Mouse (Mus musculus): ENCODE results near the gene Steap2. TPM values are rescaled to one million over a fixed set of nuclear protein-coding genes. Genes with fewer than 3 reads are reported as not detected.

Steap2 gene
- total and polyA plus RNA-seq, 3 experiments: not detected

GRCm38 (mm10) chr5:5732208-5732607 is 37.8 kb upstream of the Steap2 start:
- no peaks in the 10 kb centered on the region for H3K4me1 ChIP-seq (ENCODE audit: control insufficient read depth in 1 of 2, insufficient read depth in 2 of 2, low read length in 2 of 2)
- H3K36me3 ChIP-seq (ENCODE audit: control insufficient read depth in 1 of 2, insufficient read depth in 2 of 2, low read length in 2 of 2): no peaks in the 10 kb centered on the region
- no peaks in the 10 kb centered on the region for H3K27me3 ChIP-seq (ENCODE audit: control insufficient read depth in 1 of 2, insufficient read depth in 2 of 2, low read length in 2 of 2)
- H3K9me3 ChIP-seq (replicated peaks; ENCODE audit: insufficient read depth, low read length): no peaks in the 10 kb centered on the region
- no peak overlapping the region for H3K9ac ChIP-seq (ENCODE audit: control insufficient read depth, low read depth, low read length, poor library complexity, severe bottlenecking)
- H3K79me2 ChIP-seq (ENCODE audit: control insufficient read depth, insufficient read depth, low read length, poor library complexity): no peaks in the 10 kb centered on the region
- H3K27ac ChIP-seq (ENCODE audit: control insufficient read depth, low read depth, low read length): no peak overlapping the region
- no peak overlapping the region for H3K4me3 ChIP-seq (ENCODE audit: control insufficient read depth in 1 of 2, insufficient read depth in 1 of 2, low read depth in 2 of 2, low read length in 2 of 2)
- DNase-seq (ENCODE audit: low read depth, low spot score): no peak
- TF ChIP-seq MXI1 (IDR thresholded peaks at IDR 0.05; ENCODE audit: low read depth, low read length): no peak
- TF ChIP-seq ZMIZ1 (IDR thresholded peaks at IDR 0.05; ENCODE audit: low read depth, low read length): no peak
- no peak for TF ChIP-seq CHD2 (IDR thresholded peaks at IDR 0.05; ENCODE audit: low read length)
- TF ChIP-seq JUND (IDR thresholded peaks at IDR 0.05; ENCODE audit: low read depth, low read length): no peak
- no peak for TF ChIP-seq CTCF (IDR thresholded peaks at IDR 0.05 in 2 of 3, conservative IDR thresholded peaks at IDR 0.05 in 1 of 3; ENCODE audit: control insufficient read depth in 1 of 3, insufficient read depth in 1 of 3, low read depth in 2 of 3, low read length in 3 of 3, poor library complexity in 1 of 3, severe bottlenecking in 1 of 3)
- no peak for TF ChIP-seq BHLHE40 (IDR thresholded peaks at IDR 0.05; ENCODE audit: borderline replicate concordance, low read depth, low read length)
- TF ChIP-seq RCOR1 (IDR thresholded peaks at IDR 0.05; ENCODE audit: low read depth, low read length): no peak
- TF ChIP-seq NELFE (IDR thresholded peaks at IDR 0.05; ENCODE audit: low read depth, low read length): no peak
- TF ChIP-seq MYB (IDR thresholded peaks at IDR 0.05; ENCODE audit: low read depth, low read length): no peak
- TF ChIP-seq SIN3A (IDR thresholded peaks at IDR 0.05; ENCODE audit: low read length): no peak
- TF ChIP-seq SMC3 (IDR thresholded peaks at IDR 0.05; ENCODE audit: low read depth, low read length): no peak
- TF ChIP-seq ZC3H11A (IDR thresholded peaks at IDR 0.05; ENCODE audit: low read depth, low read length): no peak
- no peak for TF ChIP-seq POLR2AphosphoS2 (IDR thresholded peaks at IDR 0.05; ENCODE audit: low read length)

DNA sequence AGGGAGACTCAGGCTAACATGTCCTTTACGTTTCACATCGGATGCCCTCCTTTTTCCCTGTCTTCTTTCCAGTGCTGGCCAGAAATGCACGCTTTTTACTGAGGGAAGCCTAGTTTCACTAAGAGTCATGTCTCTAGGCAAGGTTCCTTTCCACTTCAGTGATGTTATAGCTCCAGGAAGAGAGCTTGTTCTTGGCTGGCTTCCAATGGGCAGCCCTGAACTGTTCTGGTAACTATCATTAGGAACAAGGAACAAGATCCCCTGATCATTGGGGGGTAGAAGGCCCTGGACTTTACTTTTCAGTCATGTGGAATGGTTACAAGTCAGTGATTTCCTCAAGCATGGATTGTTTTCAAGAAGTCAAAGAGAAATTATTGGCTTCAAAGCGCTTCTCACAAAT is 35.5 kb upstream of the Steap2 start:
- no peak for DNase-seq (ENCODE audit: low read depth, low spot score)
- H3K4me1 ChIP-seq (ENCODE audit: control insufficient read depth in 1 of 2, insufficient read depth in 2 of 2, low read length in 2 of 2): no peaks in the 10 kb centered on the region
- no peak overlapping the region for H3K4me3 ChIP-seq (ENCODE audit: control insufficient read depth in 1 of 2, insufficient read depth in 1 of 2, low read depth in 2 of 2, low read length in 2 of 2)
- H3K9ac ChIP-seq (ENCODE audit: control insufficient read depth, low read depth, low read length, poor library complexity, severe bottlenecking): no peak overlapping the region
- H3K36me3 ChIP-seq (ENCODE audit: control insufficient read depth in 1 of 2, insufficient read depth in 2 of 2, low read length in 2 of 2): no peaks in the 10 kb centered on the region
- H3K9me3 ChIP-seq (replicated peaks; ENCODE audit: insufficient read depth, low read length): no peaks in the 10 kb centered on the region
- no peaks in the 10 kb centered on the region for H3K27me3 ChIP-seq (ENCODE audit: control insufficient read depth in 1 of 2, insufficient read depth in 2 of 2, low read length in 2 of 2)
- no peak for TF ChIP-seq HCFC1 (IDR thresholded peaks at IDR 0.05; ENCODE audit: low read depth, low read length)
- no peak for TF ChIP-seq EP300 (IDR thresholded peaks at IDR 0.05; ENCODE audit: low read depth in 1 of 2, low read length in 2 of 2)
- TF ChIP-seq MAZ (IDR thresholded peaks at IDR 0.05; ENCODE audit: low read depth, low read length): no peak
- TF ChIP-seq CHD1 (IDR thresholded peaks at IDR 0.05; ENCODE audit: low read depth, low read length): no peak
- no peak for TF ChIP-seq GABPA (IDR thresholded peaks at IDR 0.05; ENCODE audit: low read depth, low read length)
- no peak for TF ChIP-seq CTCF (IDR thresholded peaks at IDR 0.05 in 2 of 3, conservative IDR thresholded peaks at IDR 0.05 in 1 of 3; ENCODE audit: control insufficient read depth in 1 of 3, insufficient read depth in 1 of 3, low read depth in 2 of 3, low read length in 3 of 3, poor library complexity in 1 of 3, severe bottlenecking in 1 of 3)
- TF ChIP-seq RAD21 (IDR thresholded peaks at IDR 0.05; ENCODE audit: low read depth, low read length): no peak
- TF ChIP-seq ETS1 (IDR thresholded peaks at IDR 0.05; ENCODE audit: low read depth, low read length): no peak
- no peak for TF ChIP-seq ZNF384 (IDR thresholded peaks at IDR 0.05; ENCODE audit: low read depth, low read length)
- TF ChIP-seq TAL1 (IDR thresholded peaks at IDR 0.05; ENCODE audit: low read length): no peak
- no peak for TF ChIP-seq SMC3 (IDR thresholded peaks at IDR 0.05; ENCODE audit: low read depth, low read length)
- TF ChIP-seq E2F4 (IDR thresholded peaks at IDR 0.05; ENCODE audit: borderline replicate concordance, low read depth, low read length): no peak
- H3K79me2 ChIP-seq (ENCODE audit: control insufficient read depth, insufficient read depth, low read length, poor library complexity): no peaks in the 10 kb centered on the region
- H3K27ac ChIP-seq (ENCODE audit: control insufficient read depth, low read depth, low read length): no peak overlapping the region

Measured in MEL (cell line).